In the genomic region with DNA sequence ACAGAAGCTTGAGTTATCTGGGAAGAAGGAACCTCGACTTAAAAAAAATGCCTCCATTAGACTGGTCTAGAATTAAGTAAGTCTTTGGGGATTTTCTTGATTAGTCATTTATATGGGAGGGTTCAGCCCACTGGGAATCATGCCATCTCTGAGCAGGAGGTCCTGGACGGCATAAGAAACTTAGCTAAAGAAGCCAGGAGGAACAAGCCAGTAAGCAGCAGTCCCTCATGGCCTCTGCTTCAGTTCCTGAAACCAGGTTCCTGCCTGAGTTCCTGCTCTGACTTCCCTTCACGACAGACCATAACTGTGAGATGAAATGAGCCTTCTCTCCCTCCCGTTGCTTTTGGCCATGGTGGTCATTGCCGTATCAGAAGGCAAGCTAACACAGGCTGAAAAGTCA, we compare ENCODE assay signal across 12 mouse cellular contexts. TPM values are rescaled to one million over a fixed set of nuclear protein-coding genes. Genes with fewer than 3 reads are reported as not detected.
A peak's percentile ranks its signal among the peaks of the same experiment; 100 is the strongest.
DNase-seq lines count a peak whose midpoint lies in the region; ATAC-seq and TF ChIP-seq lines count a peak whose summit lies in the region.
"Had no signal": no experiment of that assay in that cellular context is flagged by ENCODE, and none has a peak within 500 bp of the region (broad histone marks: within the 10 kb centered on the region; RNA-seq: fewer than 3 reads in every experiment).

No protein-coding gene starts in this region.

- no peak overlapping the region for H3K9ac ChIP-seq in liver, postnatal 0 days (replicated peaks)
- H3K9ac ChIP-seq in liver, embryonic 12.5 days = no peak overlapping the region

- no peaks in the 10 kb centered on the region for H3K27me3 ChIP-seq in liver, postnatal 0 days (ENCODE audit: insufficient read depth, low read length)
- H3K27me3 ChIP-seq in liver, embryonic 12.5 days (replicated peaks) = no peaks in the 10 kb centered on the region
- H3K27me3 ChIP-seq: megakaryocyte, embryonic 14.5 days had no signal

- H3K4me3 ChIP-seq in liver, postnatal 0 days (ENCODE audit: low read depth, low read length) = no peak overlapping the region
- no peak overlapping the region for H3K4me3 ChIP-seq in liver, embryonic 12.5 days
- H3K4me3 ChIP-seq: megakaryocyte, embryonic 14.5 days had no signal

- WGBS in liver, postnatal 0 days (ENCODE audit: insufficient replicate concordance) = 44% methylated on average over 5 of the region's 5 CpGs
- WGBS in liver, embryonic 12.5 days (ENCODE audit: insufficient replicate concordance) = 36% methylated on average over 5 of the region's 5 CpGs

- H3K27ac ChIP-seq in liver, postnatal 0 days (ENCODE audit: low read depth) = no peak overlapping the region
- H3K27ac ChIP-seq in liver, embryonic 12.5 days = no peak overlapping the region

- no peak for TF ChIP-seq EP300 in liver, postnatal 0 days (IDR thresholded peaks at IDR 0.05; ENCODE audit: low read depth)

- no peak for TF ChIP-seq CTCF in liver, postnatal 0 days (IDR thresholded peaks at IDR 0.05; ENCODE audit: low read depth)

- no peaks in the 10 kb centered on the region; the same call in 1 of the 2 replicates for H3K9me3 ChIP-seq in liver, postnatal 0 days (ENCODE audit: low read length)
- no peaks in the 10 kb centered on the region for H3K9me3 ChIP-seq in liver, embryonic 12.5 days (replicated peaks)

- ATAC-seq in liver, postnatal 0 days = peak; percentile 25; the same call in 1 of the 2 replicates
- no peak for ATAC-seq in liver, embryonic 12.5 days
- peak; percentile 84 for ATAC-seq in monocyte, adult 5-6 weeks (replicated peaks; ENCODE audit: insufficient number of reproducible peaks, low FRiP score, low TSS enrichment, poor library complexity, severe bottlenecking)

- no peaks in the 10 kb centered on the region for H3K36me3 ChIP-seq in liver, postnatal 0 days (replicated peaks; ENCODE audit: insufficient read depth, low read length)
- no peaks in the 10 kb centered on the region for H3K36me3 ChIP-seq in liver, embryonic 12.5 days

- intact Hi-C loops in heart, postnatal 10 days (cut with DNase I) = no loop called here

- peak; percentile 13 for DNase-seq in adrenal gland, postnatal 10 days
- no peak for DNase-seq in adrenal gland, adult 18-20 months (ENCODE audit: low spot score in 2 of 2)
- DNase-seq in liver, postnatal 0 days = no peak
- DNase-seq in heart, postnatal 10 days = peak; percentile 34
- DNase-seq in liver = no peak
- no peak for DNase-seq in ovary, postnatal 10 days (ENCODE audit: low spot score)

- H3K4me1 ChIP-seq in liver, postnatal 0 days (ENCODE audit: insufficient read depth) = no peaks in the 10 kb centered on the region
- H3K4me1 ChIP-seq in liver, embryonic 12.5 days = no peaks in the 10 kb centered on the region
- H3K4me1 ChIP-seq: megakaryocyte, embryonic 14.5 days had no signal

- no peak overlapping the region for H3K4me2 ChIP-seq in liver, postnatal 0 days (ENCODE audit: low read depth, low read length)
- no peak overlapping the region for H3K4me2 ChIP-seq in liver, embryonic 12.5 days

RNA-seq across cellular contexts. Expression of a gene that starts 29.6 kb away (rescaled TPM):
- total RNA-seq in adrenal gland, postnatal 10 days (2021) = not detected
- not detected for total RNA-seq in adrenal gland, adult 18-20 months (2021)
- polyA plus RNA-seq in liver, postnatal 0 days (2015; fragmentation: Nextera tagmentation; extraction: Ambion mirVana) = not detected in 2 replicates
- not detected in 2 replicates for polyA plus RNA-seq in liver, embryonic 12.5 days (2016; fragmentation: Nextera tagmentation; extraction: Ambion mirVana)
- total RNA-seq in heart, postnatal 10 days (2021) = not detected
- 0.86 to 1.5 TPM in 2 of 3 replicates, not detected in the other for total RNA-seq in monocyte, adult 5-6 weeks (2017)
- total RNA-seq: adrenal gland, postnatal 36 days had no signal
- polyA plus RNA-seq: hindbrain, embryonic 11.5 days; urinary bladder, adult 2 months had no signal

Comparison
In these comparisons a context has a peak if more than half of its experiments do, and no peak if none do; other contexts are left out.
1. DNase-seq: peak in adrenal gland, postnatal 10 days (single experiment) and heart, postnatal 10 days (2 of 2); none in adrenal gland, adult 18-20 months (0 of 2), liver, postnatal 0 days (single experiment), liver (single experiment) and ovary, postnatal 10 days (single experiment).